Mouse (Mus musculus): ENCODE data around the gene Nxpe4. TPM values are rescaled to one million over a fixed set of nuclear protein-coding genes. Genes with fewer than 3 reads are reported as not detected.

The Nxpe4 gene
- polyA plus RNA-seq, 1 experiment from 2014 or later = 4.4 TPM

- WGBS = 63% methylated on average over 6 of the region's 6 CpGs
- H3K9ac ChIP-seq (ENCODE audit: low read depth, low read length) = no peak overlapping the region
- no peak overlapping the region for H3K4me2 ChIP-seq (ENCODE audit: low read depth, low read length)
- no peaks in the 10 kb centered on the region for H3K4me1 ChIP-seq (ENCODE audit: control insufficient read depth, insufficient read depth, low read length)
- H3K27me3 ChIP-seq (replicated peaks; ENCODE audit: control insufficient read depth, insufficient read depth, low read length) = no peaks in the 10 kb centered on the region
- no peak for ATAC-seq
- no peaks in the 10 kb centered on the region for H3K36me3 ChIP-seq (ENCODE audit: control insufficient read depth, insufficient read depth, low read length)
- no peak overlapping the region for H3K27ac ChIP-seq (ENCODE audit: low read length)
- H3K4me3 ChIP-seq (ENCODE audit: low read length) = no peak overlapping the region
- no peaks in the 10 kb centered on the region for H3K9me3 ChIP-seq (ENCODE audit: control insufficient read depth, low read length)
Observed at GRCm38 (mm10) chr9:48236455-48236854, 74.6 kb downstream of the Nxpe4 start.

- no peaks in the 10 kb centered on the region for H3K27me3 ChIP-seq (replicated peaks; ENCODE audit: control insufficient read depth, insufficient read depth, low read length)
- H3K9me3 ChIP-seq (ENCODE audit: control insufficient read depth, low read length) = no peaks in the 10 kb centered on the region
- H3K27ac ChIP-seq (ENCODE audit: low read length) = no peak overlapping the region
- H3K9ac ChIP-seq (ENCODE audit: low read depth, low read length) = no peak overlapping the region
- no peaks in the 10 kb centered on the region for H3K36me3 ChIP-seq (ENCODE audit: control insufficient read depth, insufficient read depth, low read length)
- H3K4me3 ChIP-seq (ENCODE audit: low read length) = no peak overlapping the region
- no peak for ATAC-seq
- no peak overlapping the region for H3K4me2 ChIP-seq (ENCODE audit: low read depth, low read length)
- no peaks in the 10 kb centered on the region for H3K4me1 ChIP-seq (ENCODE audit: control insufficient read depth, insufficient read depth, low read length)
- WGBS = 76% methylated on average over 9 of the region's 9 CpGs
Observed at GRCm38 (mm10) chr9:48238153-48238755, 76.4 kb downstream of the Nxpe4 start.

GRCm38 (mm10) chr9:48239461-48239860 is 77.6 kb downstream of the Nxpe4 start:
- Histone ChIP-seq H3K9ac (ENCODE audit: low read depth, low read length) (no peak overlapping the region), H3K36me3 (ENCODE audit: control insufficient read depth, insufficient read depth, low read length) (no peaks in the 10 kb centered on the region), H3K4me2 (ENCODE audit: low read depth, low read length) (no peak overlapping the region), H3K4me1 (ENCODE audit: control insufficient read depth, insufficient read depth, low read length) (no peaks in the 10 kb centered on the region), H3K27ac (ENCODE audit: low read length) (no peak overlapping the region), H3K9me3 (ENCODE audit: control insufficient read depth, low read length) (no peaks in the 10 kb centered on the region), H3K4me3 (ENCODE audit: low read length) (no peak overlapping the region), H3K27me3 (replicated peaks; ENCODE audit: control insufficient read depth, insufficient read depth, low read length) (no peaks in the 10 kb centered on the region)
- ATAC-seq = no peak
- 89% methylated on average over 5 of the region's 5 CpGs for WGBS

- Histone ChIP-seq H3K27me3 (replicated peaks; ENCODE audit: control insufficient read depth, insufficient read depth, low read length) (no peaks in the 10 kb centered on the region), H3K27ac (ENCODE audit: low read length) (no peak overlapping the region), H3K4me1 (ENCODE audit: control insufficient read depth, insufficient read depth, low read length) (no peaks in the 10 kb centered on the region), H3K9ac (ENCODE audit: low read depth, low read length) (no peak overlapping the region), H3K4me2 (ENCODE audit: low read depth, low read length) (no peak overlapping the region), H3K4me3 (ENCODE audit: low read length) (no peak overlapping the region), H3K36me3 (ENCODE audit: control insufficient read depth, insufficient read depth, low read length) (no peaks in the 10 kb centered on the region), H3K9me3 (ENCODE audit: control insufficient read depth, low read length) (no peaks in the 10 kb centered on the region)
- ATAC-seq = no peak
- 52% methylated on average over 5 of the region's 5 CpGs for WGBS
Observed at GRCm38 (mm10) chr9:48240431-48240830, 78.6 kb downstream of the Nxpe4 start.

- H3K4me3 ChIP-seq (ENCODE audit: low read length) = no peak overlapping the region
- ATAC-seq = no peak
- WGBS = 78% methylated on average over 1 of the region's 1 CpGs
- H3K27me3 ChIP-seq (replicated peaks; ENCODE audit: control insufficient read depth, insufficient read depth, low read length) = no peaks in the 10 kb centered on the region
- no peak overlapping the region for H3K4me2 ChIP-seq (ENCODE audit: low read depth, low read length)
- no peak overlapping the region for H3K9ac ChIP-seq (ENCODE audit: low read depth, low read length)
- no peaks in the 10 kb centered on the region for H3K9me3 ChIP-seq (ENCODE audit: control insufficient read depth, low read length)
- no peak overlapping the region for H3K27ac ChIP-seq (ENCODE audit: low read length)
- no peaks in the 10 kb centered on the region for H3K4me1 ChIP-seq (ENCODE audit: control insufficient read depth, insufficient read depth, low read length)
- no peaks in the 10 kb centered on the region for H3K36me3 ChIP-seq (ENCODE audit: control insufficient read depth, insufficient read depth, low read length)
Observed at GRCm38 (mm10) chr9:48241791-48242190, 80.0 kb downstream of the Nxpe4 start.

- 100% methylated on average over 2 of the region's 2 CpGs for WGBS
- Histone ChIP-seq H3K27me3 (replicated peaks; ENCODE audit: control insufficient read depth, insufficient read depth, low read length) (no peaks in the 10 kb centered on the region), H3K9me3 (ENCODE audit: control insufficient read depth, low read length) (no peaks in the 10 kb centered on the region), H3K4me2 (ENCODE audit: low read depth, low read length) (no peak overlapping the region), H3K4me1 (ENCODE audit: control insufficient read depth, insufficient read depth, low read length) (no peaks in the 10 kb centered on the region), H3K36me3 (ENCODE audit: control insufficient read depth, insufficient read depth, low read length) (no peaks in the 10 kb centered on the region), H3K9ac (ENCODE audit: low read depth, low read length) (no peak overlapping the region), H3K4me3 (ENCODE audit: low read length) (no peak overlapping the region), H3K27ac (ENCODE audit: low read length) (no peak overlapping the region)
- ATAC-seq = no peak
Observed at GRCm38 (mm10) chr9:48242756-48243155, 80.9 kb downstream of the Nxpe4 start.

- no peaks in the 10 kb centered on the region for H3K27me3 ChIP-seq (replicated peaks; ENCODE audit: control insufficient read depth, insufficient read depth, low read length)
Observed at GRCm38 (mm10) chr9:48244175-48244574, 82.4 kb downstream of the Nxpe4 start.

GRCm38 (mm10) chr9:48245525-48245924 is 83.7 kb downstream of the Nxpe4 start:
- no peak for ATAC-seq
- 45% methylated on average over 1 of the region's 1 CpGs for WGBS
- no peak overlapping the region for H3K27ac ChIP-seq (ENCODE audit: low read length)
- H3K4me2 ChIP-seq (ENCODE audit: low read depth, low read length) = no peak overlapping the region
- no peak overlapping the region for H3K4me3 ChIP-seq (ENCODE audit: low read length)
- H3K9me3 ChIP-seq (ENCODE audit: control insufficient read depth, low read length) = no peaks in the 10 kb centered on the region
- no peak overlapping the region for H3K9ac ChIP-seq (ENCODE audit: low read depth, low read length)
- no peaks in the 10 kb centered on the region for H3K27me3 ChIP-seq (replicated peaks; ENCODE audit: control insufficient read depth, insufficient read depth, low read length)
- H3K4me1 ChIP-seq (ENCODE audit: control insufficient read depth, insufficient read depth, low read length) = no peaks in the 10 kb centered on the region
- H3K36me3 ChIP-seq (ENCODE audit: control insufficient read depth, insufficient read depth, low read length) = no peaks in the 10 kb centered on the region

More at GRCm38 (mm10) chr9:48244175-48244574, 82.4 kb downstream of the Nxpe4 start:
- no peaks in the 10 kb centered on the region for H3K9me3 ChIP-seq (ENCODE audit: control insufficient read depth, low read length)
- no peak overlapping the region for H3K4me2 ChIP-seq (ENCODE audit: low read depth, low read length)
- H3K27ac ChIP-seq (ENCODE audit: low read length) = no peak overlapping the region
- H3K9ac ChIP-seq (ENCODE audit: low read depth, low read length) = no peak overlapping the region
- H3K36me3 ChIP-seq (ENCODE audit: control insufficient read depth, insufficient read depth, low read length) = no peaks in the 10 kb centered on the region
- H3K4me3 ChIP-seq (ENCODE audit: low read length) = no peak overlapping the region
- 70% methylated on average over 3 of the region's 3 CpGs for WGBS
- no peak for ATAC-seq
- H3K4me1 ChIP-seq (ENCODE audit: control insufficient read depth, insufficient read depth, low read length) = no peaks in the 10 kb centered on the region

- Histone ChIP-seq H3K27ac (ENCODE audit: low read length) (no peak overlapping the region), H3K4me3 (ENCODE audit: low read length) (no peak overlapping the region)
- 74% methylated on average over 5 of the region's 5 CpGs for WGBS
Observed at GRCm38 (mm10) chr9:48247276-48247675, 85.5 kb downstream of the Nxpe4 start.

GRCm38 (mm10) chr9:48252236-48252635 is 90.4 kb downstream of the Nxpe4 start:
- Histone ChIP-seq H3K27me3 (replicated peaks; ENCODE audit: control insufficient read depth, insufficient read depth, low read length) (no peaks in the 10 kb centered on the region), H3K9ac (ENCODE audit: low read depth, low read length) (no peak overlapping the region), H3K4me2 (ENCODE audit: low read depth, low read length) (no peak overlapping the region; the same call in 1 of the 2 replicates), H3K36me3 (ENCODE audit: control insufficient read depth, insufficient read depth, low read length) (no peaks in the 10 kb centered on the region), H3K27ac (ENCODE audit: low read length) (no peak overlapping the region), H3K4me1 (ENCODE audit: control insufficient read depth, insufficient read depth, low read length) (no peaks in the 10 kb centered on the region), H3K4me3 (ENCODE audit: low read length) (no peak overlapping the region), H3K9me3 (ENCODE audit: control insufficient read depth, low read length) (no peaks in the 10 kb centered on the region)
- 7% methylated on average over 8 of the region's 8 CpGs for WGBS
- no peak for ATAC-seq

More at GRCm38 (mm10) chr9:48247276-48247675, 85.5 kb downstream of the Nxpe4 start:
- Histone ChIP-seq H3K9me3 (ENCODE audit: control insufficient read depth, low read length) (no peaks in the 10 kb centered on the region), H3K36me3 (ENCODE audit: control insufficient read depth, insufficient read depth, low read length) (no peaks in the 10 kb centered on the region), H3K27me3 (replicated peaks; ENCODE audit: control insufficient read depth, insufficient read depth, low read length) (no peaks in the 10 kb centered on the region), H3K4me1 (ENCODE audit: control insufficient read depth, insufficient read depth, low read length) (no peaks in the 10 kb centered on the region), H3K4me2 (ENCODE audit: low read depth, low read length) (no peak overlapping the region), H3K9ac (ENCODE audit: low read depth, low read length) (no peak overlapping the region)
- no peak for ATAC-seq

Measured in intestine, embryonic 16.5 days (tissue).